Mouse (Mus musculus) forebrain, embryonic 13.5 days (tissue): ENCODE measurements around the gene Cd209c. TPM values are rescaled to one million over a fixed set of nuclear protein-coding genes. Genes with fewer than 3 reads are reported as not detected.

Experiments used
- ATAC-seq: fragments of 200-750 bp; cut with Nextera tagmentation; 2 replicates; pipeline ENCODE4 v1.8.0; 2017
- H3K27ac ChIP-seq: fragments of 300-500 bp; sonication (generic); 2 replicates; pipeline ENCODE4 v1.5.1; 2015; ENCODE audit warnings: inconsistent platforms, mild to moderate bottlenecking, moderate library complexity
- H3K27me3 ChIP-seq: fragments of 300-500 bp; sonication (generic); 2 replicates; pipeline ENCODE4 v1.6.1; 2015; ENCODE audit warnings: mild to moderate bottlenecking, inconsistent platforms
- H3K36me3 ChIP-seq: fragments of 300-500 bp; sonication (generic); 2 replicates; pipeline ENCODE4 v1.6.1; 2015; ENCODE audit warnings: mild to moderate bottlenecking, inconsistent platforms; ENCODE audit not compliant: poor library complexity, severe bottlenecking
- H3K4me1 ChIP-seq: fragments of 300-500 bp; sonication (generic); 2 replicates; pipeline ENCODE4 v1.6.1; 2015; ENCODE audit warnings: inconsistent platforms
- H3K4me2 ChIP-seq: fragments of 300-500 bp; sonication (generic); 2 replicates; pipeline ENCODE4 v1.6.1; 2015; ENCODE audit warnings: inconsistent platforms, mild to moderate bottlenecking, moderate library complexity
- H3K4me3 ChIP-seq: fragments of 300-500 bp; sonication (generic); 2 replicates; pipeline ENCODE4 v1.5.1; 2015; ENCODE audit warnings: mild to moderate bottlenecking, inconsistent platforms
- H3K9ac ChIP-seq: fragments of 300-500 bp; sonication (generic); 2 replicates; pipeline ENCODE4 v1.6.1; 2015; ENCODE audit warnings: mild to moderate bottlenecking, inconsistent platforms
- H3K9me3 ChIP-seq: fragments of 300-500 bp; sonication (generic); replicated peaks from 2 replicates; pipeline ENCODE4 v1.6.1; 2016; ENCODE audit warnings: inconsistent platforms
- WGBS: fragments of 180-500 bp; shearing (Covaris S2); methylation state at CpG from one replicate; pipeline ENCODE4 v1.1.7; 2015; 5-methylcytosine and 5-hydroxymethylcytosine counted together
- polyA plus RNA-seq: library from polyadenylated mRNA; unstranded; fragments of >200 nt; fragmentation: Nextera tagmentation; extraction: Ambion mirVana; gene quantifications from 2 replicates; pipeline ENCODE4 v1.2.1, GENCODE M21; 2015

Gene Cd209c
- 0.21 and 0.71 TPM in 2 replicates for polyA plus RNA-seq

DNA sequence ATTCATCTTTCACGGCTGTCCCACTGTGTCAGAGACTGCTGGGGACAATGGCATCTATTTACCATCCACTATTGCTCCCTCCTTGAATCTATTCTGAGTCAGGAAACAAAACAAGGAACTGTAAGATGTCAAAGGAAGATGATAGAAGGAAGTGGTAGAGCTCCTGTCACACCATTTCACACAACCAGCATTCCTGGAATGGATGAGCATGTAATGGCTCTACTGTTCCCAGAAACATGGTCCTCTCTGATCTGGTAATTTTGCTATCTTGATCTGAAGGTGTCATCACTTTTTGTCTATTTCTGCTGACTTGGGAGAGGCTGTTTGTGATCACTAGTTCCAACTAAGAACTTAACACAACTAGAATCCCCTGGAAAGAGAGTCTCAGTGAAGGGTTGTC lies at the start of gene Cd209c:
Gene Cd209c (minus strand): TSS at position 101 of the 400 bp plus-strand sequence.
- no peak within 1 kb of the TSS for H3K4me3 ChIP-seq
- no peak within 1 kb of the TSS for H3K4me2 ChIP-seq
- no peak for ATAC-seq
- no peaks in the 10 kb centered on the region for H3K4me1 ChIP-seq
- H3K36me3 ChIP-seq = no peaks in the 10 kb centered on the region
- no peaks in the 10 kb centered on the region for H3K27me3 ChIP-seq
- H3K9ac ChIP-seq = no peak within 1 kb of the TSS
- peaks cover 38% of the 10 kb centered on the region for H3K9me3 ChIP-seq
- WGBS = 83% methylated on average over 1 of the region's 1 CpGs
- no peak within 1 kb of the TSS for H3K27ac ChIP-seq

DNA sequence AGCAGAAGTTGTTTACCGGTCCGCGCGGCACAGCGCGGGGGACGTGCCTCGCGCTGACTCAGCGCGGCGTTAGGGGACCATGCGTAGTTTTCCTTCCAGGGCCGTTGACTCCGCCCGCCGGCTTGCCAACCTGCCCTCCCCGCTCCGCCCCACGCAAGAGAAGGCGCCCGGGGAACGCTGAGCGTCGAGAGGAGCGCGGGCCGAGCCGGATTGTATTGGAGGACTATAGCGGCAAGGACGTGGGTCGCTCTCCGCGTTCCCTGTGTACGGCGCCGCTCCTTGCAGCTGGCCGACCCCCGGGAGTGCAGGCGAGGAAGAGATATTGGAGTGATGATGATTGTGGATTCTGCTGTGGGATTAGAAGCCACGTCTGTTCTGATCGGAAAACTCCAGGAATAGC lies 39.7 kb upstream of the Cd209c start:
- no peak overlapping the region for H3K9ac ChIP-seq
- WGBS = 30% methylated on average over 42 of the region's 42 CpGs
- no peaks in the 10 kb centered on the region for H3K36me3 ChIP-seq
- H3K9me3 ChIP-seq = peaks cover 11% of the 10 kb centered on the region
- no peaks in the 10 kb centered on the region for H3K27me3 ChIP-seq
- no peak for ATAC-seq
- no peak overlapping the region for H3K4me3 ChIP-seq
- no peak overlapping the region for H3K27ac ChIP-seq
- peak overlapping the region; percentile 16; the same call in 1 of the 2 replicates for H3K4me2 ChIP-seq
- H3K4me1 ChIP-seq = no peaks in the 10 kb centered on the region

DNA sequence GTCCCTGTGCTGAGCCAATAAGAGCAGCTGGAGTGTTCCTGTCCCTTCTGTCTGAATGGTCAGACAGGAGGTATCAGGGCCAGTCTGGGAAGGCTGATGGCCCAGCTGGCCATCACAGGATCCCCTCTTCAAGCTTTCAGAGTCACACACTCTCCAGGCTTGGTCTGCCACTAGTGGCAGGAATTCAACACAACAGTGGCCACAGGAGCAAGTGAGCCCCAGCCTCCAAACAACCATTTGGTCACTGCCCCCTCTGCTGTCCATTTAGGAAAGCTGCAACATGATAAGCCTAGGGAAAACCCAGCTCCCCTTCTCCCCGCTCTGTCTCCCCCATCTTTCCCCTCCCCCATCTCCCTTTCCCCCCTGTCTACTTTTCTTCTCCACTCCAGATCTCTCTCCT lies 1.5 kb upstream of the Cd209c start:
- no peak overlapping the region for H3K9ac ChIP-seq
- no peaks in the 10 kb centered on the region for H3K27me3 ChIP-seq
- WGBS = 73% methylated on average over 1 of the region's 1 CpGs
- no peak overlapping the region for H3K4me3 ChIP-seq
- H3K27ac ChIP-seq = no peak overlapping the region
- no peak for ATAC-seq
- no peaks in the 10 kb centered on the region for H3K36me3 ChIP-seq
- H3K4me1 ChIP-seq = no peaks in the 10 kb centered on the region
- H3K4me2 ChIP-seq = no peak overlapping the region
- H3K9me3 ChIP-seq = peaks cover 46% of the 10 kb centered on the region

DNA sequence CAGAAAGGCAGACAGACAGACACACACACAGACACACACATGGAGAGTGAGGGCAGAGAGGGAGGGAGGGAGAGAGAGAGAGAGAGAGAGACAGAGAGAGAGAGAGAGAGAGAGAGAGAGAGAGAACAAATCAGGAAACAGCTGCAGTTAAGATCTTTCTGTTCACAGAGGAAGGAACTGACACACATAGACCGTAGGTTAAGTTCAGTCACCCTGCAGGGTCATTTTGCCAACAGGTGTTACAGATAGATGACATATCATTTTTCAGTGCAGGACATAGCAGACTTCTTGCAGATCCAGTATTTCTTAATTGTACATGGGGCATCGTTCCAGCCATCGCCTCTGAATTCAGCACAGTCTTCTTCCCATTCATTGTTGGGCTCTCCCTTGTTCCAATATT lies 14.5 kb downstream of the Cd209c start:
- H3K9me3 ChIP-seq = peaks cover 64% of the 10 kb centered on the region
- H3K27me3 ChIP-seq = no peaks in the 10 kb centered on the region
- H3K27ac ChIP-seq = no peak overlapping the region
- no peak overlapping the region for H3K4me3 ChIP-seq
- H3K4me1 ChIP-seq = no peaks in the 10 kb centered on the region
- H3K4me2 ChIP-seq = no peak overlapping the region
- no peaks in the 10 kb centered on the region for H3K36me3 ChIP-seq
- ATAC-seq = no peak
- 91% methylated on average over 3 of the region's 3 CpGs for WGBS
- H3K9ac ChIP-seq = no peak overlapping the region

DNA sequence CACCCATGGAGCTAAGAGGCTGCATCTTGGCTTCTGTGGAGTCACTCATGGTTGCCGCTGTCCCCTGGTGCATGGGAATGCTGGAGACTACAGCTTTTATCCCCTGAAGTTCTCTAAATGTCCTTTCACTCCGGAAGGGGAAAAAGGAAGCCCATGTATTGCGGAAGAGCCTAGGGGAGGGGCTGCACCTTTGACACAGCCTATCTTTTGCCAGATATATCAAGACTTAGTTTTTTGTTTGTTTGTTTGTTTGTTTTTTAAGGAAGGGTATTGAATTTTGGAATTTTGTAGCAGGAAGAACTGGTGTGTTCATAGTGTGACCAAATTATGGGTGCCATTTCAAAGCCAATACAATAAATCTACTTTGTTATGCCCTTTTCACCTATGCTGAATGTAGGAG lies 27.8 kb downstream of the Cd209c start, which contains the start of gene Cd209b:
Gene Cd209b (minus strand): TSS at position 101 of the 400 bp plus-strand sequence.
- Histone ChIP-seq H3K36me3 (no peaks in the 10 kb centered on the region), H3K4me1 (no peaks in the 10 kb centered on the region), H3K9me3 (peaks cover 52% of the 10 kb centered on the region), H3K27me3 (no peaks in the 10 kb centered on the region), H3K9ac (no peak within 1 kb of the TSS), H3K4me2 (no peak within 1 kb of the TSS), H3K4me3 (no peak within 1 kb of the TSS), H3K27ac (no peak within 1 kb of the TSS)
- ATAC-seq = no peak
- 86% methylated on average over 3 of the region's 3 CpGs for WGBS

Other genes starting within 250 kb of the Cd209c start
- gene Clec4g, start 234.1 kb downstream of the Cd209c start, polyA plus RNA-seq = not detected in 2 replicates
- gene Cd209a, start 205.8 kb downstream of the Cd209c start, polyA plus RNA-seq = not detected in 2 replicates
- gene Cd209e, start 100.4 kb downstream of the Cd209c start, polyA plus RNA-seq = not detected in 2 replicates
- gene Cd209d, start 76.2 kb downstream of the Cd209c start, polyA plus RNA-seq = not detected in 2 replicates
- not detected in 2 replicates for gene Cd209b, start 27.9 kb downstream of the Cd209c start, polyA plus RNA-seq
- not detected in 2 replicates for gene Cd209f, start 151.1 kb upstream of the Cd209c start, polyA plus RNA-seq
- not detected in 2 replicates for gene Cd209g, start 179.4 kb upstream of the Cd209c start, polyA plus RNA-seq
- 57.7 and 62.7 TPM in 2 replicates for gene Evi5l, start 211.8 kb upstream of the Cd209c start, polyA plus RNA-seq